Mouse (Mus musculus): ENCODE measurements around the gene Rsph1.

DNA sequence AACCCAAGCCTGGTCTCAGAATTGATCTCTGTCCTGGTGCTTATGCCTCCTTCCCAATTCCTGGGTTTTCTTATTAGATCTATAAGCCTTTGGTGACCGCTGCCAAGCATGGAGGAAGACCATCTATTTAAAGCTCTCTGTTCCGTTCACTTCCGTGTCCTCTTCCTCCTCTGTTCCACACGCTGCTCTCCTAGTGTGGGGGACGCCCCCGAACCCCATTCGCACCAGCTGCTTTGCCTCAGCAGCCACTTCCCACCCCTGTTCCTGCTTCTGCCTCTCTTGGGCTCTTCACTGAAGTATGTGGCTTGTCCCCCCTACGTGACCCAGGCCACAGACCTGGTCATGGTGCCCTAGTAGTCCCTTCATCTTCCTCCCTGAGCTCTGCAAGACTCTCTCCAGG is 47.0 kb upstream of the Rsph1 start:
- TF ChIP-seq CTCF (IDR thresholded peaks at IDR 0.05) (no peak), POLR2A (IDR thresholded peaks at IDR 0.05; ENCODE audit: insufficient read depth, low read depth, low read length) (no peak)

Measured in heart, adult 2 months (tissue).